Mouse (Mus musculus): ENCODE measurements around the gene Cpvl.

- no peak for TF ChIP-seq MAFK (IDR thresholded peaks at IDR 0.05; ENCODE audit: insufficient replicate concordance, low read length)
- no peak for TF ChIP-seq NELFE (IDR thresholded peaks at IDR 0.05; ENCODE audit: low read depth, low read length)
- TF ChIP-seq POLR2A (IDR thresholded peaks at IDR 0.05; ENCODE audit: low read depth, low read length) = no peak
These were observed 76.7 kb downstream of the Cpvl start for GRCm38 (mm10) chr6:53901741-53902140.

Data from CH12.LX (cell line).